Mouse (Mus musculus) heart, adult 18-20 months (tissue): ENCODE measurements around the gene Znrf3. TPM values are rescaled to one million over a fixed set of nuclear protein-coding genes. Genes with fewer than 3 reads are reported as not detected.

Experiments used
- DNase-seq, 2 experiments: peaks; one replicate each; pipeline ENCODE4 v3.0.0; 2021 to 2022; ENCODE audit warnings: mixed read lengths in 1 of 2
- total RNA-seq, 2 experiments: library from RNA; stranded (reverse); gene quantifications; 2 replicates each; pipeline ENCODE4 v1.2.3; 2021

Gene Znrf3
- total RNA-seq, 2 experiments from 2014 or later, result 7.3 to 7.5 TPM

DNA sequence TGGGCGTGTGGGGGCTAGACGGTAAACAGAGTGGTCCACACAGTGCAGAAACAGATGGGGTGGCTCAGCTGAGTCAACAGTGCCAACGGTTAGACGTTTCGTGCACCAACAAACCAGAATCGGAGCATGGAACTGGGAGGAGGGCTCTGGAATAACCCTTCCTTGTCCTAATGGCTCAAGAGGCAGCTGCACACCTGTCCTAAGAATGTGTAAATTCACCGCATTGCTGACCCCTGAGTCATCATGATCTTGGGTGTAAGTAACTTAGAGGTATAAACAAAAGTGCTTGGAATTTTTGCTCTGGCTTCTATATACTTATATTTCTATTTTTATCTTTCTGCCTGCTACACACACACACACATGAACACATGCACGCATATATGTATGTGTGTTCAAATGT lies 202.5 kb downstream of the Znrf3 start:
- DNase-seq, result no peak

DNA sequence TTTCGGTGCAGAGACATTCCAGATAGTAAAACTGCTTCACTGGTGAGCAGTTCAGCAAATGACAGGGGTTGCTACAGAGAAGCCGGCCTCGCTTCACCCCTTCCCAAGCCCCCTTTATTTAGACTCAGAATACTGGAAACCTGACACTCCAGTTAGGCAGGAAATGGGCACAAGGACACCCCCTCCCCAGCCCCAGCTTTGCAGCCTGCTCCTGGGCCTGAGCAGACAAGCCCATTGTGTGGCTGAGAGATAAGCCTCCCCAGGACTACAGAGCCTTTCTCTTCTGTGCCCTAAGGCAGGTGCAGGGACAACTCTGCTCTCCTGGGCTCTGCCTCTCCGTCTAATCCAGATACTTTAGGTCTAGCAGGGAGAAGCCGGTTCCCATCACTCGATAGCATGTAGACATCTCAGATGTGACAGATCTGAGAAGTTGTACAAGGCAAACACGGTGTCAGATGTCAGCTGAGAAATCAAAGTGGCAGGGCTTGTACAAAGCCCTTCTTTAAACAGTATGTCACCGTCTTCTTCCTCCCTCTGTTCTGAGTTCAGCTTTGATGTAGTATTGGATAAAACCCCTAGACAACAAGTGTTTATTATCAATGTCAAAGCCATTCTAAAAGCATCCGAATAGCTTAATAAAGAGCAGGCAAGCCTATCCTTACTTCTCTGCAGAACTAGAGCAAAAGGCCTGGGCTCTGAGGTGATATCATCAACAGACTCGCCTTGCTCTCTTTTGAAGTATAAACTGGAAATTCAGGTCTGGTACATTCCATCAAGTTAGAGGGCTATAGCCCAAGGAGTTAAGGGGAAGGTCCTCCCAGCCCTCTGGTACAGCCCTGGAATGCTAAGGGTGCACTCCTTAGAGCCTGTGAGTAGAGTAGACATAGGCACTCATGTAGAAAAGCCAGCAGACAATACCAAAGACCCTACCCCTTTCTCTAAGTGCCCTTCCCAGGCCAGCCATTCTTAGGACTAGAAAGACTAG lies 204.6 kb downstream of the Znrf3 start:
- no peak for DNase-seq

Other genes starting within 250 kb of the Znrf3 start
- 10 to 100 TPM; 82.3 to 83.3 TPM for gene Kremen1, start 183.3 kb downstream of the Znrf3 start, total RNA-seq
- 10 to 100 TPM; 68.6 to 69.9 TPM for gene Xbp1, start 75.8 kb upstream of the Znrf3 start, total RNA-seq
- 10 to 100 TPM; 32.0 to 35.2 TPM for gene Ccdc117, start 97.3 kb upstream of the Znrf3 start, total RNA-seq
- not detected for gene Ankrd36, start 124.8 kb upstream of the Znrf3 start, total RNA-seq